Mouse (Mus musculus) left cerebral cortex, postnatal 36 days (tissue): ENCODE measurements around the gene Scap. TPM values are rescaled to one million over a fixed set of nuclear protein-coding genes. Genes with fewer than 3 reads are reported as not detected.

Experiments
- DNase-seq, 2 experiments: peaks; one replicate each; pipeline ENCODE4 v3.0.0; 2021 to 2022; ENCODE audit warnings: low spot score in 2 of 2, mixed read lengths in 1 of 2
- intact Hi-C: fragments of 180-260 bp; cut with DNase I; formaldehyde crosslinking; loops from one replicate; pipeline ENCODE4 v1.15.1; 2025
- total RNA-seq, 2 experiments: library from RNA; stranded (reverse); gene quantifications; 2 replicates each; pipeline ENCODE4 v1.2.3; 2021

Scap gene
- total RNA-seq = 100 to 1,000 TPM in 1 of 2 experiments, 10 to 100 TPM in 1; 97.2 to 100 TPM

DNA sequence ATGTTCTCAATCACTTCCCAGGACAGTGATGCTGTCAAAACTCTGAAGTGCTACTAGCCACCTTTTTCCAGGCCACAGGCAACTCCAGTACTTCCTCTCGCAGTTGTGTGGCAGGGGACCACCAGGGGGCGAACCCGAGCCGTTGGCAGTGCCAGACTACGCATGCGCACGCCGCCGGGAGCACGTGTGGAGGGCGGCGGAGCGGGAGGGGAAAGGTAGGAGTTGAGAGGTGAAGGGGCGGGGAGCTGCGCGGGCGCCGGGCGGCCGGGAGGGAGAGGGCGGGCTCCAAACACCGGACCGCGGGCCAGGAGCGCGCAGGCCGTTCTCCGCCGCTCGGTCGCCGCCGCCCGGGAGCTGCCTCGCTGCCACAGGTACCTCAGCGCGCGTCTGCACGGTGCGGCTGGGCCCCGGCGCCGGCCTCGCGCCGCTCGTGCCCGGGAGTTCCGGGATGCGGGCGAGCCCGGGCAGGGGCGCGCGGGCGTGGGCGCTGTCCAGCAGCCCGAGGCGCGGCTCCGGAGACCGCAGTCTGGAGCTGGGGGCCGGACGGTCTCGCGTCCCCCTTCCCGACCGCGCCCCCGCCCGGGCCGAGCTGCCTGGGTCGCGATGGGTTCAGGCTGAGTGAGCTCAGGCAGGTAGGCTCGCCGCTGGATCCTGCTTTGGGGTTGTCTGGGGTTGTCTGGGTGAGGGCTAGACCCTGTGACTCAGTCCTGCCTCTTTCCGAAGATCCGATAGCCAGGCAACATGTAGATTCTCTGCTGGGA lies at the start of gene Scap:
Gene Scap (plus strand): TSS at position 154 of the 761 bp plus-strand sequence.
- peak; percentile 97 for DNase-seq
- intact Hi-C loops = no loop called here

GRCm38 (mm10) chr9:110284075-110284697 lies 48.9 kb upstream of the Scap start:
- DNase-seq = no peak
- intact Hi-C loops = no loop called here

DNA sequence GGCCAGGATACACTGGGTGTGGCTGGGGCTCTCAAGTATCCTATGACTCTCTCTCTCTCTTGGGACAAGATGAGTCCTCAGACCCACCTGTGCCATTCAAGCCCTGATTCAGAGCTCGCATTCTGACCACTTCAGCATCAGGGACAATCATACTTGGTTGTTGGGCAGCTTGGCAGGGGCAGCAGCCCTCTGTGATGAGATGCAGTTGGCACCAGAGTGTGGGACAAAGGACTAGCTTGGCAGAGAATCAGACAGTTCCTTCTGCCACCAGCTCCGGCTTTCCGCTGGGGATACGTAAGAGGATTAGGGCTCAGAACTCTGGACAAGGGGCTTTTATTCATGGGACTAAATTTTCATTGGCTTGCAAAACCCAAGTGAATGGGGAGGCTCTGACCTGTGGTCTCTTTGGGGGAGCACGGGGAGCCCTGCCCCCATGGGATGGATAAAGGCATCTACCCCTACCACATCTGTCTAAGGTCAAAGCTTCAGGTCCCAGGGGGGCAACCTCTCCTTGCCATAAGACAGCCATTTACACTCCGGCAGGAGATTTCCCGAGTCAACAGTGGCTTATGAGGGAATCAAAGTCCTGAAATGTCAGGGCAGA lies 45.7 kb upstream of the Scap start:
- intact Hi-C loops = no loop called here
- peak in 1 of 2 experiments; percentile 43 for DNase-seq

- peak; percentile 32 to 33 for DNase-seq
- intact Hi-C loops = loop anchor here (5.0 kb wide), 1 partner anchor 46 kb away; no protein-coding TSS in a partner anchor
Observed at GRCm38 (mm10) chr9:110293254-110293718, 39.8 kb upstream of the Scap start.

DNA sequence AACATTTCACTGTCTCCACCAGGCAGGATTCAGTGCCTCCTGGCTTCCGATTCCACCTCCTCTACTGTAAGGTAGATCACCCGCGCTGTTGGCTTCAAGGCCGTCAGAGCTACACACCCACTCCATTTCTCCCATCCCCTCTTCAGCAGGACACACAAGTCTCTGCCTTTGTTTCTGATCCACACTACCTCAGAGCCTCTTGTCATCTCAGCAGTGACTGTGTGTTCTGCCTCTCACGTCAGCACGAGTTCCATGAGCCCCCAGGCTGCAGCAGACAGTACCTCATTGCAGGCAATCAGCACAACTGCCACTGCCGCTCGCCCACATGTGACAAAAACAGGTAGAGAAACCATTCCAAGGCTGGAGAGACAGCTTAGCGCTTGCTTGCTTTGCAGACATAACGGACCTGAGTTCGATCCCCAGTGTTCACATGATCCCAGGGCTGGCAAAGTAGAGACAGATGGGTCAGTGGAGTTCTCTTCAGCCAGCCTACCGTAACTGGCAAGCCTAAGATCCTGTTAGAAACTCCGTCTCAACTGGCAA lies 39.1 kb upstream of the Scap start:
- peak; percentile 49 to 56 for DNase-seq
- intact Hi-C loops = loop anchor here (5.0 kb wide), 1 partner anchor 47 kb away; no protein-coding TSS in a partner anchor

GRCm38 (mm10) chr9:110294786-110295185 lies 38.3 kb upstream of the Scap start:
- intact Hi-C loops = loop anchor here (5.0 kb wide), 3 partner anchors 47 to 192 kb away; no protein-coding TSS in a partner anchor
- DNase-seq = no peak

DNA sequence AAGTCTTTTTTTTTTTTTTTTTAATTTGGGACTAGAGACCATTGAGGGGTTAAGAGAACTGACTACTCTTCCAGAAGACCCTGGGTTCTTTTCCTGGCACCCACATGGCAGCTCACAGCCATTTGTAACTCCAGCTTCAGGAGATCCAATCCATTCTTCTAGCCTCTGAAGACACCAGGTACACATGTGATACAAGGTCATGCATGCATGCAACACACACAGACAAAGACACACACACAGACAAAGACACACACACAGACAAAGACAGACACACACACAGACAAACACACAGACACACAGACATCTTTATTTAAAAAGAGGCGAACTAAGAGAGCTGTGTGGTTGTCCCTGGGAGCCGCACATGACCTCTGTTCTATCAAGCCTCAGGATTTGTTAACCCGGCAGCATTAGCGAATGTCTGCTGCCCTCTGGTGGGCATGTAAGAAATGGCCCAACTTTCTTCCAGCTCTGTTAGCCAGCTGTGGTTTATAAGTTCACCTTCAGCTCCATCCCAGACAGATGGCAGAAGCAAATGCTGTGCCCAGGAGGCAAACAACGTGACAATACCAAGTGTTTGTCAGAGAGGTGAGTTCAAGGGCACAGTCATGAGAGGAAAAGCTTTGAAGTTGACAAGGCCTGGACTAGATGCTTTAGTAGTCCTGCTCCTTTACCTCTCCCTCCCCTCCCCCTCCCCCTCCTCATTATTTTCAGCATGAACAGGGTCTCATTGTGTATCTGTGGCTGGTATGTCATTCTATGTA lies 36.0 kb upstream of the Scap start:
- intact Hi-C loops = loop anchor here (5.0 kb wide), 2 partner anchors 90 to 195 kb away; no protein-coding TSS in a partner anchor
- DNase-seq = peak; percentile 76 to 81

DNA sequence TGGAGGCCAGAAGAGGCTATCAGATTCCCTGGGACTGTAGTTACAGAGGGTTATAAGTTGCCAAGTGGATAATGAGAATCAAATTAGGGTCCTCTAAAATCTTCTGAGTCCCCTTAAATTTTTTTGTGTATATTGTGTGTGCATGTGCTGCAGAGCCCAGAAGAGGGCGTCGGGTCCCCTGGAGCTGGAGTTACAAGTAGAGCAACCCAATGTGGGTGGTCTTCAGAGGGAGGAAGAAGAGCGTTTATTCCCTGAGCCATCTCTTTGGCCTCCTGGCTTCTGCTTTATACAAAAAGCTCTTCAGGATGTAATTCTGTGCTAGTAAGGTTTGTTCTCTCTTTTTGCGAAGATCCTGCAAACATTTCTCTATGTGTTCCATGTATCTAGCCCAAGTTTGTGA lies 28.6 kb upstream of the Scap start:
- intact Hi-C loops = no loop called here
- no peak for DNase-seq

GRCm38 (mm10) chr9:110304969-110305651 lies 28.0 kb upstream of the Scap start, which contains the start of gene Elp6:
TSS of gene Elp6 (plus strand) at chr9:110305173.
- intact Hi-C loops = no loop called here
- DNase-seq = peak; percentile 93 to 94

DNA sequence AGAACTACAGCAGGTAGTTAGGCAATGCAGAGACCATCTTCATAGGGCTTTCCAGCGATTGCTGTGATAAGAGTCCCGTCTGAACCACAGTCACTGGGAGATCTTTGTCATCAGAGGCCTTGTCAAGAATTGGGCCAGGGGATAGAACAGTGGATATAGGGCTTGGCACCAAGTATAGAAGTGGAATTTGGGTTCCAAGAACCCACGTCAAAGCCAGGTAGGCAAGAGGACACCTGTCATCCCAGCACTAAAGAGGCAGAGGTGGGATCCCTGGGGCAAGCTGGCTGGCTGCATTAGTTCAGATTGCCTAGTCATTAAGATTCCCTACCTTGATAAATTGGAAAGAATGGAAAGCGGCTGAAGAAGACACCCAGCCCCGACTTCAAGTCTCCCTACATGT lies 26.7 kb upstream of the Scap start:
- intact Hi-C loops = no loop called here
- no peak for DNase-seq

GRCm38 (mm10) chr9:110314706-110315105 lies 18.4 kb upstream of the Scap start:
- no peak for DNase-seq
- intact Hi-C loops = no loop called here

- no peak for DNase-seq
- intact Hi-C loops = no loop called here
Observed at GRCm38 (mm10) chr9:110315410-110315809, 17.7 kb upstream of the Scap start.

GRCm38 (mm10) chr9:110315904-110316303 lies 17.2 kb upstream of the Scap start:
- no peak for DNase-seq
- intact Hi-C loops = no loop called here

- intact Hi-C loops = no loop called here
- DNase-seq = no peak
Observed at GRCm38 (mm10) chr9:110316503-110316902, 16.6 kb upstream of the Scap start.

DNA sequence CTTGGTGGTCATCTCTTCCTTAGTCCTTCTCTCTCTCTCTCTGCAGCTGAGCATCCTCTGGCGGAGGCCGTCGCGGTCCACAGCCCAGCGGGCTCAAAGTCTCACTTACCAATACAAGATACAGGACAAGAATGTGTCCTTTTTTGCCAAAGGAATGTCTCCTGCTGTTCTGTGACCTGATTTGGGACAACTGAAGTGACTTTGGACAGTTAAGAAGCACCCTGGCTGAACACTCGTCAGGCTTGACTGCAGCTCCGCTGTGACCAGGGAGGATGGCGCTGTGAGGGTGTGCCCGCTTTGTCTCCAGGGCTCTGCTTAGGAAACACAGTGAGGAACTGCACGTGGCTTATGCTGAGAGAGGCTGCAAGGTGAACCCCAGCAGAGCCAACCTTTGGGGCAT lies 12.3 kb upstream of the Scap start:
- DNase-seq = no peak
- intact Hi-C loops = no loop called here

GRCm38 (mm10) chr9:110322972-110323371 lies 10.1 kb upstream of the Scap start:
- no peak for DNase-seq
- intact Hi-C loops = no loop called here

DNA sequence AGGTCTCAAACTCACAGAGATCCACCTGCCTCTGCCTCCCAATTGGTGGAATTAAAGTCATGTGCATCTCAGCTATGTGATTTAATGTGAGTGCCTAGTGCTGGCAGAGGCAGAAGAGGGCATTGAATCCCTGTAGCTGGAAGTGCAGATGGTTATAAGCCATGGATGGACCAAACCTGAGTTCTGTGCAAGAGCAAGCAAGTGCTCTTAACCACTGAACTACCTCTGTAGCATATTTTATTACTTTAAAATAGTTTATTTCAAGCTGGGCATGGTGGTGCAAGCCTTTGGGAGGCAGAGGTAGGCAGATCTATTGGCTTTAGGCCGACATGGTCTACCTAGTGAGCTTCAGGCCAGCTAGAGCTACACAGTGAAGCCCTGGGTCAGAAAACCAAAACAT lies 8.9 kb upstream of the Scap start:
- intact Hi-C loops = no loop called here
- DNase-seq = no peak

- no peak for DNase-seq
- intact Hi-C loops = no loop called here
Observed at GRCm38 (mm10) chr9:110328178-110328577, 4.9 kb upstream of the Scap start.
